Mouse (Mus musculus): ENCODE results near the gene Fyn.

Gene Fyn

DNA sequence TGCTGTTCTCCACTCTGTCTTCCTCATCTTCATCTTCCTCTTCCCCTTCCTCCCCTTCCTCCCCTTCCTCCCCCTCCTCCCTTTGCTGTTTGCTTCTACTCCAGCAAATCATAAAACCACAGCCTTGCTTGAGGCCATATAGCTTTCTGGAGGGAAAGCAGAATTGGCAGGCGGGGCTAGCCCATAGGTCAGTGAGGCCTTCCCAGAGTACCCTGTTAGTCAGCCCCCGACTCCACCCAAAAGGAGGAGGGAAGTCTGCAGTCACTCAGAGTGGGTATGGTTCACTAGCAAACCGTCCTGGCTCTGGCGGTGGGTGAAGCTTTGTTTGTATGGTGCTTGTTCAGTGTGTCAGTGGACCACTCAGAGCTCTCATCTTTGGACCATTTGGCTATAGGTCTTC is 80.5 kb downstream of the Fyn start:
- no peak for DNase-seq

DNA sequence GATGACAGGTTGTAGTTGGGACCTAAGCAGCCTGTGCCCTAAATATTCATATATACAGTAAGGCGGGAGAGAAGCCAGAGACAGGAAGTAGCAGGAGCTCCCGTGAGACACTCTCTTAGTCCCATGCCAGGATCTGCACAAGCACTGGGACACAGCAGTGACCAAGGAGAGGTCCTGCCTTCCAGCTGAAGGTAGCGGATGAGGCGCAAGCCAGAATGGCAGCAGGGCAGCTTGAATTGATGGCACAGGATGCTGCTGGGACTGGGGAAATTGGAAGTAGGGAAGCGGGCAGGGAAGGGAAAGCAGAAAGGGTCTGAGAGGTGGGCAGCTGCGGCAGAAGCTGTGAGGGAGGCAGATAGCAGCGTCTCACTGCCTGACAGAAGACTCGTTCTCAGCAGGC is 81.7 kb downstream of the Fyn start:
- DNase-seq = no peak

DNA sequence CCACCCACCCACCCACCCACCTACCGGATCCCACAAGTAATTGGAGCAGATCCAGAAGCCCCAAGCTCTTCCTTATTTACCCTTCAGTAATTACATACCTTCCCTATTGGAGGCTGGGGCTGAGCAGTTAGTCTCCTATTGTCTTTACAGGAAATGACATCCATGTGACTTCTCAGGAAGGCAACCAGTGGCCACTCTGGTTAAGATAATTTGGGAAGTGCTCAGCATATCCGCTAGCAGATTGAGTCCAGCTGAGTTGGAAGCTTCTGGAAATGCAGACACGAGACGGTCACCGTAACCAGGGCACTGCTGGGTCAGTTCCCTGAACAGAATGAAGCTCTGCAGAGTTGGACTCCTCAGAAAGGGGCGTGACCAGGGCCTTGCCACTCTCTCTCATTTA is 82.4 kb downstream of the Fyn start:
- DNase-seq = peak; percentile 51

DNA sequence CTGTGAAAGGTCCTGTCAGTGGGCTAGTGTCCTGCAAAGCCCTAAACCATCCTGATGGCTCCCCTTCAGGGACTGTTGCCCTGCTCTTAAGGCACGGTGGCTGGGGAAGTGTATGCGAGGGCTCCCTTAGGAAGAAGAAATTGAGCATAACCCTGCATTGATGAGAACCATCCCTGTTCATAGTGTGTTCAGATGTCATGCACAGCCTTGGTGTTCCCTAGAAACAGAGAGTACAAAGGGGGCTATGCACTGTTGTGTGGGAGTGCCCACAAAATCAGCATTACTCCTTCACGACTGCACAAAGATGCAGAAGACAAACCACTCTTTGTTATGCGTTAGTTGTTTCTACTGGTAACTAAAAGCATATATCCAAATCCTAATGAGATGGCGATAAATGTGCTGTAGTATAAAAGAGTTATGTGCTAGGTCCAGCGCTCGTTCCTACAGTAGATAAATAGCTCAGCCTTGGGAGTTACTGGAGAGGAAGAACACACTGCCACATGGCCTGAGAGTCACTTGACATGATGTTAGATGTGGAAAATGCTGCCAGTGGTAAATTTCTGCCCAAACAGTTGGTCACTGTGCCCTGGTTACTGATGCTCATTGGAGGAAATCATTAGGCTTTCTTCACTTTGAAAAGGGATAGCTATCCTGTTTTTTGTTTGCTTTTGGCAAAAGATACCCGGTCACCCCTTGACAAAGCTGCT is 83.4 kb downstream of the Fyn start:
- no peak for DNase-seq

DNA sequence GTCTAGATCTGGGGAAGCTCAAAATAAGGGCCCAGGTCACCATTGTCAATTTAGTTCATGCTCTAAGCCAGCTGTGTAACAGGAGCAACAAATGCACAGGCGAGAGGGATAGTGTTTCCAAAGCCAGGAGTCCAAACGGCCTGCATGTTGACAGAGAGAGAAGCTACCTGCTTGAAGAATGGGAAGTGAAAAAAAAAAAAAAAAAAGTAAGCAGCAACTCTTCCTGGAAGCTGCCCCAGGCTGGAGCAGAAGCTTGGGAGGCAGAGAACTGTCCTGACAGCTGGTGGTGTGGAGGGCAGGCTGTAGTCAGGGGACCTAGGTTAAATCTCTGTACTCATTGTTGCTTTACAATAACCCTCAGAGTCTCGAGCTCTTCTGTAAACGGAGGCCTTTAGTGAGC is 86.7 kb downstream of the Fyn start:
- no peak for DNase-seq

DNA sequence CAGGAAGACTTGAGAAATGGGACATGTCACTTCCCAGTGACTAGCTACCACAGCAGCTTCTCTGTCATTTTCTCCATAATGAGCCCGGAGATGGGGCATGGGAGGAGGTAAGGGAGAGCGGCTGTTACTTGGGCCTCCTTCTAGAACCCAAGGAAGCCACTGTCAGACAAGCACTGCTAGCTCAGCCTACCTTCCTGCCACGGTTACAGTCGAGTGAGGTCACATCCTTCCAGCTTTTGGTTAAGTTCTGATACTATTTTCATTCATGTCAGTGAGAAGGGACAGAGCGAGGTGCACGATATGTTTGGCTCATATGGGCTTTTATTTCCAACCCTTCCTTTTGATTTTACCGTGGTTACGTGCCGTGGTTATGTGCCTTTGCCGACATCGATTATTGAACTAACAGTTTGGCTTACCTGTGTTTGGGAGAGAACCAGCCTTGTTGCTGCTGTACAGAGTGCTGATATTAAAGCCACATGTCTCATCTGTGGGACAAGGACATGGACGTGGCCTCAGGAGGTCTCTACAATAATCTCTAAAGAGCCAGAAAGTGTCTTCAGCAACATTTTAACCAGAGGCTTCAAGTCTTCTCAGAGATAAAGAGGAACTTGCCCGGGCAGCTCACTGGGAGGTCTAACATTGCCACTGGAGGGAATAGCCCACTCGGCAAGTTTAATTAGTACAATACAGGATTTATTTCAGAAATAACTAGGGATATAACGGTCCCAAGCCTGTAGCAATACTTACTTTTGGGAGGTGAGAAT is 87.4 kb downstream of the Fyn start:
- no peak for DNase-seq

DNA sequence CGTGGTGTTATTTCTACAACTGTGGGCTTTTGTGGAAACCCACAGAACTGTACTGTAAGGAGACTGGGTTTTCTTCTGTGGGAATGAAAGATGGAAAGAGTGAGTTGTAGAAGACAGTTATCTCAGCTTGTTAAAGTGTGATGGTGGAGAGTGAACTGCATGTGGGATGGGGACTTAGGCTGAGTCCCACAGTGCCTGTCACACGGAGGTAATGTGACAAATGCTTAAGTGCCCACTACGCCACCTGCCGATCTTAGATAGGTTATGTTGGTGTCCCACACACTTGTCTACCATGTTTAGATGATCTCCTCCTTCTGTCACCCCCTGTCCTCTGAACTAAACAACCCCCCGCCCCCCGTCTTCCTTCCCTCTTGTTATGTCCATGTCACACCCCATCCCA is 88.1 kb downstream of the Fyn start:
- DNase-seq = no peak

DNA sequence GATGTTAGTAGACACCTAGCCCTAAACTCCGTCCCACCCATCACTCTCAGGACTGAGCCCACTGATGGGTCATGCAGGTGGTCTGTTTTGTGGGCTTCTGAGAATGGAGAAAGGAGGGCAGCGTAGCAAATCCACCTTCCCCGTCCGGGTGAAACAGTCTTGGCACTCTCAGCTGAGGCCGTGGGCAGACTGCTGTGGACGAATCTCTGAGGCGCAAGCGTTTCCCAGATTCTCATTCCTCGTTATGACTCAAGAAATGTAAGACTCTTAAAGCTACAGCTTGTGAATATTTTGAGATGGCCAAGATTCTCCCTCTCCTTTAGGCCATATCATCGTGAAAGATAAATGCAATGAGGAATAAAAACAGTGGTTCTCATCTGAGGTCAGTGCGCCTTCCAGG is 88.6 kb downstream of the Fyn start:
- DNase-seq = no peak

DNA sequence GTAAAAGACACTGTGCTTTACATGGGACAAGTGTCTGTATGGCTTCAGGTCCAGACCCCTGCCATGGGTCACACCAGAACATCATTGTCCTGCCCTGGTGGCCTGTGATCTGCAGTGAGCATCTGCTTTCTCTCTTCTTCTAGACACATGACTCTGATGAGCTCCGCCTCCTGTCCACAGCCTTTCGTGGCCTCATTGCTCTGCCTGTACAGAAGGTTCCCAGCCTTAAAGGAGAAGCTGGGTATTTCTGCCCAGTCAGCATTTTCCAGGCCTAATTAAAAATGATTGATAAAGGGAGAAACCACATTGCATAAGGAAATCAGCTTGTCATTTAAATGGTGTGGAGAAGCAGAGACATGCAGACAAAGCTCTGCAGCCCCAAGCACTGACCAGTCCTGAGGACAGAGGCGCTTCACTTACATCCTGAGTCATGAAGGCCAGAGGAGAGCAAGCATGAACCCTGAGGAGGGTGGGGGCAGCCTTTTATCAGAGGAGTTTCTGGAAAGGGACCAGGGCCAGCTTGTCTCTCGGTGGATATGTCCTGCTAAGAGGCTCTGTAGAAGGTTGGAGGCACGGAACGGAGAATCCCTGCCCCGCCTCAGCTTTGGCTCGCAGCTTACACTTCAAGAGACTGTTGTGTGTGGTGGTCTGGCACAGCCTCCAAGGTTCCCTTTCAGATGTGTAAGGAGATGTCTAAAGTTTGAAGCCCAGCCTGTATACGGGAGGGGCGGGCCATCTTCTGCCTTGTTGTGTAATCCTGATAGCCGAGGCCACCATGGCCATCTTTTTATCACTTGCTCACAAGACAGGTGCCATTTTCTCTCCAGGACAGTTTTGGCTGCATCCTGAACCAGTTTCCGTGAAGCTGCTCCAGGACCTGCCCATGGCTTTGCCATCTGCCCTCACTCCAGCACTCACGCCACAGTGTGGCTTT is 90.4 kb downstream of the Fyn start:
- no peak for DNase-seq

DNA sequence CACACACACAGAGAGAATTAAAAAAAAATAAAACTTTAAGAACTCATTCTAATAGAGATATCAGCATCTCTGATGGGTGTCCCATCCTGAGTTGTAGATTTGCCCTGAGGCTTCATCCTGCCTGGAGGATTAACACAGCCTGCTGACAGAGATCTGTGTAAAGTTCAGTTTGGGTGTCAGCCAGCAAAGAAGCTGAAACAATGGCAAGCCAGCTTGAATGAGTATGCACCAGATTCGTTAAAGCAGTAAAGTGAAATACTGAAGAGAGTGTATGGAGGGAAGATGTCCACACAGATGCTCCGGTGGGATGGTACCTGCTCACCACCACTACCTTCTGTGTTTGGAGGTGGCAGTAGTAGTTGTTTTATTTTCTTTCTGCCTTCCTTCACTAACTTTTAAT is 92.0 kb downstream of the Fyn start:
- no peak for DNase-seq

DNA sequence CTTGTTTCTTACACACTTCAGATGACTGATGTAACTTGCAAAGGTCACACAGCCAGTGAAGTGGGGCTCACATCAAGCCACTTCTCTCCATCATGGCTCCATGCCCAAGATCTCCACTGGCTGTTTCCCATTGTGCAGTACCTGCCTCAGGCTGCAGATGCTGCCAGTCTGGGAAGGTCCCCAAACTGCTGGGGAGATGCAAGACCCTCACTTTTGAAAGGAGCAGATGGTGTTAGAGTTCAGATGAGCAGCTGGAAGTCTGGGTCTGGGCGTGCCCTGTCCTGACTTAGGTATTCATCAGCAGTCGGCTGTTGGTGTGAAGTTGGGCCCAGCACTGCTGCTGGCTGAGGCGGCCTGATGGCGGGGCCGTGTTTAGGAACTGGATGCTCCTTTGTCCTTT is 93.3 kb downstream of the Fyn start:
- no peak for DNase-seq

DNA sequence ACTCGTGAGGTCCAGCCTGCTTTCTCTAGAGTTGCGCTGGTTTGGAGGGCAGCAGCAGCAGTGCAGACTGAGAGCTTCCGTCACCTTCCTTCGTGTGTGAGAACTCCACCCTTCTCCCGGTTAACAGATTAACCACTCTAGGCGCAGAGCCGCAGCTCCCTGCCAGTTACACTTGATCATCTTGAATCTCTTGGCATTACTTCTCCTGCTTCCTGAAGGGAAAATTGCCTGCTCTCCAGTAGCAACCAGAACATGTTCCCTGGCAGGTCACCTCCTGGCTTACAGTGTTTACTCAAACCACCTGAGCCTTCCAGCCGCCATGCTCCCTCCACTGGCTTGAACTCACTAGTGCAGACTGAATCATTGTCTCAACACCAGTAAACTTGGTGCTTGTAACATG is 94.1 kb downstream of the Fyn start:
- DNase-seq = no peak

DNA sequence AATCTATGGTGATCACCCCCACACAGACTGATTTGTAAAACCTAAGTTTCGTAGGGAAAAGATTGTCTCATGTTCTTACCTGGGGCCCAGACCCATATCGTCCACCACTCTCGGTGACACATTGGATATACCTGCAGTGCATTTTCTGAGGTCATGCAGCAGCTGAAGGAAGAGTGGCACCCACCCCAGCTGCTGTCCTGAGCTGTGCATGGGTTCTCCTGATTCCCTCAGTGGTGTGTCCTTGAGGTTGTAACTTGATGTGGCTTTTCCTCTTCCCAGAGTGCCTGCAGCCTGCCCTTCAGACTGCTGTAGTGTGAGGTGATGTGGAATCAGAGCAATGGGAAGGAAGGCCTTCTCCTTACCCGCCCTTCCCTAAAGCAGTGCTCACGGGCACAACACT is 95.7 kb downstream of the Fyn start:
- no peak for DNase-seq

DNA sequence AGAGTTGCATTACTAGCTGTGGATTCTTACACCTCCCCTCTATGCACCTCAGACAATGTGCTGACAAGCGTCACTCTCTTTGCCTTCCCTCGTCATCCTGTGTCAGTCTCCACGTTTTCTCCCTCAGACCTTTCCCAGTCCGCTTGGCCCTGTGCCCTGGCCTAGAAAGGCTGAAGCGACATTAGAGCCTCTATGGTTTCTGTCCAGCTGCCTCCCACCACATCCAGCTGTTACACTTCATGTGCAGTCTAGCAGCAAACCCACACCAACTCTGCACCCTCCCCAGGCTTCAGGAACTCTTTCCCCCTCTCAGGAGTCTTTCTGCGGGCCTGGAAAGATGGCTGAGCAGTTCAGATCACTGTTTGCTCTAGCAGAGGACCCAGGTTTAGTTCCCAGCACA is 98.7 kb downstream of the Fyn start:
- DNase-seq = peak; percentile 74

DNA sequence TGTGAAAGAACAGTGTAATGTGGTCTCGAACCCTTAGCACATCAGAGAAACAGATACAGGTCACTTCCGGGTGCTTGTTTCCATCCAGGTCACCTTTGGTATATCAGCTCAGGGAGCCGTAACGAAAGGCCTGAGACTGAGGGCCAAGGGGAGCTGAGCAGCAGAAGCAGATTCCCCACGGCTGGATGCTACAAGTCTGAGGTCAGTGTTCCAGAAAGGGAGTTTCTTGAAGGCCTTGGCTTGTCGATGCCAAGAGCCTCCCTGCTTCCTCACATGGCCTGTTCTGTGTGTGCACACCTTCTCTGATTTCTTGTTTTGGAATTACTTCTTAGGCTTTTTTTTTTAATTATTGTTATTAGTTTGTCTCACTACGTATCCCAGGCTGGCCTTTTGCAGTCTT is 99.2 kb downstream of the Fyn start:
- no peak for DNase-seq

DNA sequence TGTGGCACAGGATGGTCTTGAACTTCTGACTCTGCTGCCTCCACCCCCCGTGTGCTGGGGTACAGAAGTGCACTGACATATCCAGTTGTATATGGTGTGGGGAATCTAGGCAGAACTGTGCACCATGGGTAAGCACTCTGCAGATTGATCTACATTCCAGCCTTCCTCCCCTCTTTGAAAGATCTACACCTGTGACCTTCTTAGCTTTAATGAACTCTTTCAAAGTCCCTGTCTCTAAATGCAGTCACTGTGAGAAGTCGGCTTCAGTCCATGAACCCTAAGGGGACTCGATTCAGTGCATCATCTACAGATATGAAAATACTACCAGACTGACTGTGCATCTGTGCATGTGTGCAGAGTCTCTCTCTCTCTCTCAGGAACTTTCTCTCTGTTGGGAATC is 99.9 kb downstream of the Fyn start:
- DNase-seq = no peak

DNA sequence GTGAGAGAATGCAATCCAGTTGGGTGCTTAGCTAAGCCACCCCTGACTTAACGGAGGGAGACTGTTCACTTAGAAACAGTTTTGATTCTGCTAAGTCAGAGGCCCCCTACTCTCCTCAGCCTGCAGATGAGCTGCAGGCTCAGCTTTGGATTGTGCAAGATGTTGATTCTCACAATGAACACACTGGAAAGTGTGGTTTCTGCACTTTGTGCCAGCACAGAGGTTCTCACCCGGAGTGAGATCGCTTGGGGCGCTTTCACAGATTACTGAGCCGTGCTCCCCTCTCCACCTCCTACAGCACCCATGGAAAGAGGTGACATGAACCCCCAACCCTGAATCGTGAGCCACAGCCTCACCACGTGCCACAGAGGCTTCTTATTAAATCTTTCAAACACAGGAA is 100.7 kb downstream of the Fyn start:
- no peak for DNase-seq

DNA sequence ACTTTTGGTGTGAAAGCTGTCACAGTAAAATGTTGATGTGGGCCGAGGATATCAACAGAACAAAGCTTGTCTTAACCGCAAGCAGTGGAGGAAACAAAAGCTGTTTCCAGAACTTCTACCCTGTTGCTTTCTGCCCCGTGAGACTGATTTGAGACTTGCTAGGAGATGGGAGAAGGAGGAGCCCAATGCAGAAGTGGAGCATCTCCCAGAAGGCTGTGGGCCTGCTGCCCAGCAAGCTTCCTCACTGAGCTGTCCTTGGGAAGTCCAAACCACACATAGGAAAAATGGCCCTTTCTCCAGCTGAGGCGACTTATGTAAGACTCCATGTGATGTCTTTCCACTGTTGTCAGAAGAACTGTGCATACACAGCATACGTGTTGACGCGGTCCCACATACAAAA is 101.7 kb downstream of the Fyn start:
- DNase-seq = no peak

DNA sequence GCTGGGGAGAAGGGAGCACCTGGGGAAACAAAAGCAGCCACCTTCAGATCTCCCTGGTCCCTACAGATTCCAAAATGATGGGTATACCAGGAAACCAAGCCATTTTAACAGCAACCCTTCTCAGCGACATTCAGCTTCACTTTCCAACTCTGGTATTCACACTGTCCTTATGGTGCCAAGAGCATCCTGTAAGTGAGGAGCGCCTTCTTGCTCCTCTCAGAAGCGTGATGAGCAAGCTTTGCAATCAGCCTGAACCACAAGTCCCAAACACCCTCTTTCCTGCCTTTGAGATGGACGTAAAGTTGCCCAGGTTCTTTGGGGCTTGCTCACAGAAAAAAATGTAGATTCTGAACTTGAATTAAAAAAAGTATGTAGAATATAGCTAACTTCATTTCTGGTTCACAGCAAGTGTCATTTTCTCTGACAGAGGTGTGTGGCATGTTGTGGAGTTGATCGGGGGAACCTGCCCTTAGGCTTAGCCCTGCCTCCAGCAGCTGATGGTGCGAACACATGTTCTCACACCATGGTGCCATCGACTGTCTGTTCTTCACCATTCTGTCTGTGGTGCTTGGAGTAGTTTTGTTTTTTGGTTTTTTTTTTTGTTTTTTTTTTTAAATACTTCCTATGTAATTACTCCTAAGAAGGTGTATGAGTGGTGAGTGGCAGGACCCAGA is 102.5 kb downstream of the Fyn start:
- no peak for DNase-seq

DNA sequence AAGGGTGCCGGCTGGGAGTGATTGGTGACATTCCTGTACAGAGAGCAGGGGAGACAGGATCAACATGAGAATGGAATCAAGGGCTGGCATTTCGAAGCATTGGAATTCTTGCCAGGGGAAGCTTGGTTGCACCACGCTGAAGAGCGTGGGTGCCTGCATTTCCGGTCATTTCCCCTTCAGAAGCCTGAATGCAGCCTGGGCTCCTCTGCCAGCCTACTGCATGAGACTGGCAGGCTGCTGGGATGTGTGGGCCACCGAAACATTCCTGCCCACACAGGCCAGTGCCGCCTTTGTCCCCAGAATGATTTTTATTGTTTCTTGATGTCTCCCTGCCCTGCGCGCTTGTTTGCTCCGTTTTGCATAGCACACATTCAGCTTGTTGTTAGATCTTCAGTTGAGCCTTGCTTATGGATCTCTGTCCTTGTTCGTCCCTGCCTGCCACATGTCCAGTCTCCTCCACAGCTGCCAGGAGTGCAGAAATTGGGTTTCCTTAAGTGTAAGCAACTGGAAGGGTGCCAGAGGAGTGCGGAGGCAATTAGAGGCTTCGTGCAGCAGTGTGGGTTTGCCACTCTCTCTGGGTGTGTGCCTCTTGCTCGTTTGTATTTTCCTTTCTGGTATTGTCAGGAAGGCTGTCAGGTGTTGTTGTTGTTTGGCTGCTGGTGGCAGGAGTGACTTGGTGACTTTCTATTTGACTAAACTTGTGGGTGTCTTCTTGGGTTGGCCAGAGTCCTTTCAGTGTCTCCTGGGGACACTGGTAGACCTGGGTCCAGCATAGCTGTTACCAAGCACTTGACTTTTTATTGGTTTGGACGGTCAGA is 103.3 kb downstream of the Fyn start:
- DNase-seq = no peak

DNA sequence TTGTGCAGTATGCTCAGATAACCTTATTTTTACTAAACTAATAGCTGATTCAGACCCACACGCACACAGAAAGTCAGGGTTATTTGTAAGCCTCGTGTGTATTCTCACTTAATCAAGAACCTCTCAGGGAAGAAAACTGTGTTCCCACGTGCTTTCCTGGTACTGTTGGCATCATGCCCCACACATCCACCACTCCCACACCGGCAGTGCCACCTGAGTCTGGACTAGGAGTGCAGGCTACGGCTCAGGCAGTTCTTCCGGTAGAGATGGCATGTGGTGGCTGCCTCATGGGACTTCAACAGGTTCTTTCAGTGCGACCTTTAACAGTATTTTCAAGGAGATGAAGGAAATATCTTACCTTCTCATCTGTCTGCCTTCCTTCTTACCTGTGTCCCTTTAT is 104.3 kb downstream of the Fyn start:
- no peak for DNase-seq

DNA sequence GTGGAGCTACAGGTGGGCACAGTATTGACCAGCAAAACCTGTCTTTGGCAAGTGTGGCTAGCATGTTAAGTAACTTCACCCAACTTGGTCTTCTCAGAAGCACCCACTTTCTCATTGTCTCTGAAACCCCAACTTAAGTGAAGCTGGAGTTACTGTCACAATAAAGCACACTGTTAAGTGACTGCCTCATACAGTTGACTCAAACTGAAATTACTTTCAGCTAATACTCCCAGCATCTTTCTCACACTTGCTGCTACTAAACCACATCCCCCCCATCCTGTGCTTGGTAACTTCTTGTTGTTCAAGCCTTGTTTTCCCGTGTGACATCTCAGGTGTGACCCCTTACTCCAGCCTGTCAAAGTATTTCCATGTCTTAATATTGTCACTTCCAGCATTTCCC is 110.7 kb downstream of the Fyn start:
- DNase-seq = no peak
